Comparison of ENCODE assay signal across 9 mouse cellular contexts in the genomic region with DNA sequence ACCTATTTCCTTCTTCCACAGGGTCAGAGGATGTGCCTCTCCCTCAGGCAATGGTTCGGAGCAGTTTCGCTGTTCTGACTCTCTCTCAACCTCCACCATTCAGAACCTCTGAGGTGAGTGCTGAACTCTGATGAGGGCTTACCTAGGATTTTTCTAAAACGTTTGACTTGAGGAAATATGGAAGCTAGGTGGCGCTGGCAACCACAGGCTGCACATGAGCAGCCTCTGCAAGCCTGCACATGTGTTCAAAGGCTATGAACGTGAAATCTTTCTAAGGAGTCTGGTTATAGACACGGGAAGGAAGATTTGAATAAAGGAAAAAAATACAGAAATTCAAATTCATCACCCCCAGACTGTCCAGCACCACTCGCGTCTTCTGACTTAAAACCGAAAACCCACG.
DNase-seq lines count a peak whose midpoint lies in the region; ATAC-seq and TF ChIP-seq lines count a peak whose summit lies in the region.
"Had no signal": no experiment of that assay in that cellular context is flagged by ENCODE, and none has a peak within 500 bp of the region (broad histone marks: within the 10 kb centered on the region; RNA-seq: fewer than 3 reads in every experiment).

No protein-coding gene starts in this region.

- H3K36me3 ChIP-seq in forebrain, embryonic 11.5 days (ENCODE audit: control insufficient read depth, insufficient read depth, low read length) = no peaks in the 10 kb centered on the region
- H3K36me3 ChIP-seq in forebrain, embryonic 10.5 days (replicated peaks) = no peaks in the 10 kb centered on the region
- H3K36me3 ChIP-seq in ES-Bruce4 (ENCODE audit: control insufficient read depth, insufficient read depth, low read length, poor library complexity, severe bottlenecking) = no peaks in the 10 kb centered on the region
- H3K36me3 ChIP-seq in stomach, postnatal 0 days (ENCODE audit: control insufficient read depth, insufficient read depth, low read length) = no peaks in the 10 kb centered on the region
- H3K36me3 ChIP-seq: liver, embryonic 13.5 days had no signal

- peak; percentile 70 for DNase-seq in forebrain, embryonic 11.5 days (ENCODE audit: low spot score)
- no peak for DNase-seq in forebrain, embryonic 10.5 days (ENCODE audit: extremely low spot score, low spot score)
- DNase-seq in layer of hippocampus, adult 8-10 months (ENCODE audit: low spot score in 2 of 2) = peak; percentile 17 to 50
- DNase-seq in lung, postnatal 36 days = peak; percentile 56
- peak; percentile 55 for DNase-seq in stomach, postnatal 0 days (ENCODE audit: low spot score)
- DNase-seq: liver, embryonic 13.5 days had no signal

- H3K27me3 ChIP-seq in forebrain, embryonic 11.5 days (ENCODE audit: control insufficient read depth, insufficient read depth, low read length) = no peaks in the 10 kb centered on the region
- H3K27me3 ChIP-seq in forebrain, embryonic 10.5 days (ENCODE audit: poor library complexity, severe bottlenecking) = no peaks in the 10 kb centered on the region
- H3K27me3 ChIP-seq in ES-Bruce4 (ENCODE audit: control insufficient read depth, insufficient read depth, low read length, poor library complexity, severe bottlenecking) = no peaks in the 10 kb centered on the region
- H3K27me3 ChIP-seq in stomach, postnatal 0 days (ENCODE audit: control insufficient read depth, insufficient read depth, low read length) = no peaks in the 10 kb centered on the region
- H3K27me3 ChIP-seq: liver, embryonic 13.5 days had no signal

- no peak overlapping the region for H3K27ac ChIP-seq in forebrain, embryonic 11.5 days (ENCODE audit: low read depth, low read length)
- no peak overlapping the region for H3K27ac ChIP-seq in forebrain, embryonic 10.5 days
- no peak overlapping the region for H3K27ac ChIP-seq in ES-Bruce4 (ENCODE audit: insufficient read depth, low read length)
- no peak overlapping the region for H3K27ac ChIP-seq in stomach, postnatal 0 days (replicated peaks)
- H3K27ac ChIP-seq: liver, embryonic 13.5 days had no signal

- H3K4me1 ChIP-seq in forebrain, embryonic 11.5 days (replicated peaks; ENCODE audit: control insufficient read depth, insufficient read depth, low read length) = no peaks in the 10 kb centered on the region
- 0 out of 2 replicates have a peak, but pooled peaks cover 3% of the 10 kb centered on the region for H3K4me1 ChIP-seq in forebrain, embryonic 10.5 days
- no peaks in the 10 kb centered on the region for H3K4me1 ChIP-seq in ES-Bruce4 (ENCODE audit: control insufficient read depth, insufficient read depth, low read length)
- H3K4me1 ChIP-seq in stomach, postnatal 0 days (replicated peaks; ENCODE audit: control insufficient read depth, insufficient read depth) = no peaks in the 10 kb centered on the region
- H3K4me1 ChIP-seq: liver, embryonic 13.5 days had no signal

- peak; percentile 46; the same call in 1 of the 2 replicates for ATAC-seq in forebrain, embryonic 11.5 days (replicated peaks; ENCODE audit: low FRiP score)
- ATAC-seq in common myeloid progenitor, adult 5-6 weeks (replicated peaks; ENCODE audit: low read depth, poor library complexity, severe bottlenecking) = peak; percentile 68; the same call in 1 of the 2 replicates
- ATAC-seq in granulocyte monocyte progenitor cell, adult 5-6 weeks (replicated peaks; ENCODE audit: poor library complexity, severe bottlenecking) = peak; percentile 53
- no peak for ATAC-seq in stomach, postnatal 0 days (ENCODE audit: low FRiP score, low TSS enrichment)

- peak; percentile 63 for TF ChIP-seq CTCF in ES-Bruce4 (IDR thresholded peaks at IDR 0.05; ENCODE audit: low read depth, low read length)
- TF ChIP-seq CTCF in stomach, postnatal 0 days (IDR thresholded peaks at IDR 0.05; ENCODE audit: low read depth) = peak; percentile 92

- 61% methylated on average over 10 of the region's 10 CpGs for WGBS in forebrain, embryonic 11.5 days
- 61% methylated on average over 10 of the region's 10 CpGs for WGBS in forebrain, embryonic 10.5 days
- 49% methylated on average over 10 of the region's 10 CpGs for WGBS in stomach, postnatal 0 days

- TF ChIP-seq EP300 in ES-Bruce4 (IDR thresholded peaks at IDR 0.05; ENCODE audit: insufficient read depth, low read depth, low read length) = no peak
- TF ChIP-seq EP300 in stomach, postnatal 0 days (optimal IDR thresholded peaks at IDR 0.05) = no peak

- H3K9ac ChIP-seq in forebrain, embryonic 11.5 days (ENCODE audit: low read length) = no peak overlapping the region
- H3K9ac ChIP-seq in ES-Bruce4 (ENCODE audit: low read depth, poor library complexity, severe bottlenecking) = no peak overlapping the region
- no peak overlapping the region for H3K9ac ChIP-seq in stomach, postnatal 0 days (ENCODE audit: low read length)
- H3K9ac ChIP-seq: liver, embryonic 13.5 days had no signal

- TF ChIP-seq POLR2A in ES-Bruce4 (IDR thresholded peaks at IDR 0.05; ENCODE audit: insufficient read depth, low read length) = no peak

- H3K4me2 ChIP-seq in forebrain, embryonic 11.5 days (ENCODE audit: low read depth, low read length, severe bottlenecking) = no peak overlapping the region
- H3K4me2 ChIP-seq in stomach, postnatal 0 days (replicated peaks; ENCODE audit: low read depth) = no peak overlapping the region
- H3K4me2 ChIP-seq: liver, embryonic 13.5 days had no signal

- H3K4me3 ChIP-seq in forebrain, embryonic 11.5 days (ENCODE audit: low read depth, low read length) = no peak overlapping the region
- no peak overlapping the region for H3K4me3 ChIP-seq in forebrain, embryonic 10.5 days
- H3K4me3 ChIP-seq in ES-Bruce4 (ENCODE audit: low read depth, low read length) = no peak overlapping the region
- no peak overlapping the region for H3K4me3 ChIP-seq in stomach, postnatal 0 days (ENCODE audit: low read depth, low read length)
- H3K4me3 ChIP-seq: liver, embryonic 13.5 days had no signal

- H3K9me3 ChIP-seq in forebrain, embryonic 11.5 days (ENCODE audit: control insufficient read depth, low read length) = no peaks in the 10 kb centered on the region
- H3K9me3 ChIP-seq in forebrain, embryonic 10.5 days = no peaks in the 10 kb centered on the region
- no peaks in the 10 kb centered on the region for H3K9me3 ChIP-seq in ES-Bruce4 (replicated peaks; ENCODE audit: control insufficient read depth, insufficient read depth, low read length, poor library complexity, severe bottlenecking)
- no peaks in the 10 kb centered on the region for H3K9me3 ChIP-seq in stomach, postnatal 0 days (ENCODE audit: control insufficient read depth, low read length)
- H3K9me3 ChIP-seq: liver, embryonic 13.5 days had no signal
